Mouse (Mus musculus): ENCODE measurements at regions not wholly inside any gene's neighbourhood (a gene's known extent, or its start where the extent isn't known, plus 50 kb on each side); places are given as distances from the start of the nearest gene placed in this dataset.

DNA sequence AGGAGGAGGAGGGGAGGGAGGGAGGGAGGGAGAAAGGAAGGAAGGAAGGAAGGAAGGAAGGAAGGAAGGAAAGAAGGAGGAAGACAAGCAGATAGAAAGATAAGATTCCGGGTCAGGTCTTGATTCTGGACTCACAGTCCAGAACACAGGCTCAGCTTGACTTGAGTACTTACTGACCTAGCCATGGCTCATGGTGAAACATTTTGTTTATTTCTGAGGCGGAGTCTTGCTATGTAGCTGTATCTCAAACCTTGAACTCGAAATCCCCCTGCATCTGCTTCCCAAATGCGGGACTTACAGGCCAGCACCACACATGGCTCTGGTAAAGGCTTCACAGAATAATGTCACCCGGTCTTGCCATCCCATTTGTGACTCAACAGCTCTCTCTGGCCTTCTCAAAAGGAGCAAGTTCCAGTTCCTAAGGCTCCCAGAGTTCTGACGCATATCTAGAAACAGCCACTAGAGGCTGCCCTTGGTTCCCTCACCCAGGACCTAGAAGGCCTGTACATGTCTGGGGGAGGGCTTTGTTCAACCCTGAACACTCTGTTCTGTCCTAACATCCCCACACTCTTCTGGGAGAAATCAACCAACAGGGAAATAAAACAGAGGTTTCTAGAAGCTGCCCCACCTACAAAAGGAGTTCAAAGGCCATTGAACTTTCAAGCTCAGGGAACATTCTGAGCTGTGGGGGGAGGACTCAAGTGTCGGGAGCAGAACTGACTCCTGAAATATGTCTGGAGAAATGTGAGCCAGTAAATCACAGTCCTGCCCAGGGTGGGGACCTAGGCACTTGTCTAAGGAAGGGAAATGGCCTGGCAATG lies 56.2 kb upstream of the Akap13 start:
- DNase-seq (ENCODE audit: low spot score): peak; percentile 15

DNA sequence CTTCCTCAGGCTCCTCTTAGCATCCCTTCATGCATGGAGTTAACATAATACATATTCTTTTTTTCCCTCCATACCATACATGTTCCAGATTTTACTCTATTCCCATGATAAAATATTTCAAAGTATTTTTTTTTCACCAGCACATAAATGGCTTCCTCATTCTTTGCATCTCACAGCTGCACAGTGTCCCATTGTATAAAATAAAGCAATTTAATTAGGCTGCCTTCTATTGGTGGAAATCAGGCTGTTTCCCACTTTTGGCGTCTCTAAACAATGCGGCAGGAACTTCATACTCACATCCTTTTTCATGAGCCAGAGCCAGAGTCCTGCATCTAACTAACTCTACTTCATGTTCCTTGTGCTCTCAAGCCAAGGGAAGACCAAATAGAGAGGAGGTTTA lies 54.9 kb upstream of the Akap13 start:
- DNase-seq (ENCODE audit: low spot score): no peak

DNA sequence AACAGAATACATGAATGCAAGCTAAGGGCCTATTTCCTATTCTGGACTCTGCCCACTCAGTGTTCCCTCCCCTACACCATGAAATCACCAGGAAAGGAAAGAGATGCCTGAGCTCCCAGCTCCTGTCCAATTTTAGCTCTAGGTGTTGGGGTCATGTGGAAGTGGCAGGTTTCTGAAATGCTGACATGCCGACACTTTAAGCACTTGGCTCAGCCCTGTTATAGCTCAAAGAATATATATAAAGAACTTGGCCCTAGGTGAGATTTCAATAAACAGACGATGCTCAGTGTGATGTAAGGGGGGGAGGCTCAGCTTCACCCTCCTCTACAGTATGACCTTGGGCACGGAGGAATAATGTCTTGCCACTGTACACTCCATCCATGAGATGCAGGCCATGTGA lies 50.4 kb upstream of the Akap13 start:
- no peak for DNase-seq (ENCODE audit: low spot score)
